Mouse (Mus musculus) ES-E14 (cell line): ENCODE measurements around the gene Ripor2. TPM values are rescaled to one million over a fixed set of nuclear protein-coding genes. Genes with fewer than 3 reads are reported as not detected.

Experiments used
- DNase-seq: peaks from one replicate; pipeline ENCODE4 v3.0.0-alpha.2; 2013; ENCODE audit warnings: low read depth, low spot score
- H3K27ac ChIP-seq: 2 replicates; pipeline ENCODE4 v1.5.1; 2012; ENCODE audit warnings: low read depth, mild to moderate bottlenecking, low read length, moderate library complexity, mixed read lengths; ENCODE audit not compliant: poor library complexity, insufficient read depth, severe bottlenecking
- H3K36me3 ChIP-seq: 2 replicates; pipeline ENCODE4 v1.6.1; 2012; ENCODE audit warnings: mild to moderate bottlenecking, low read length, moderate library complexity, mixed read lengths; ENCODE audit not compliant: control insufficient read depth, poor library complexity, insufficient read depth, severe bottlenecking
- H3K4me1 ChIP-seq, 2 experiments: fragments of 150-350 bp in 1 of 2; sonication (generic) in 1 of 2; 2 replicates each; pipeline ENCODE4 v1.6.1; 2012; ENCODE audit warnings: low read length in 2 of 2, mild to moderate bottlenecking in 1 of 2, mixed read lengths in 1 of 2; ENCODE audit not compliant: control insufficient read depth in 2 of 2, insufficient read depth in 2 of 2, poor library complexity in 1 of 2
- H3K4me3 ChIP-seq, 2 experiments: fragments of 150-350 bp in 1 of 2; sonication (generic) in 1 of 2; 2 replicates each; pipeline ENCODE4 v1.5.1; 2012; ENCODE audit warnings: low read length in 2 of 2, low read depth in 1 of 2, mild to moderate bottlenecking in 1 of 2, mixed read lengths in 1 of 2; ENCODE audit not compliant: insufficient read depth in 1 of 2, poor library complexity in 1 of 2, severe bottlenecking in 1 of 2
- H3K9ac ChIP-seq: 2 replicates; pipeline ENCODE4 v1.6.1; 2012; ENCODE audit warnings: low read depth, mild to moderate bottlenecking, low read length, mixed read lengths; ENCODE audit not compliant: poor library complexity, insufficient read depth, severe bottlenecking
- H3K9me3 ChIP-seq: fragments of 150-350 bp; sonication (generic); 2 replicates; pipeline ENCODE4 v1.6.1; 2012; ENCODE audit warnings: low read depth, mild to moderate bottlenecking, low read length; ENCODE audit not compliant: control insufficient read depth, insufficient read depth
- CHD2 ChIP-seq: IDR thresholded peaks from 2 replicates; pipeline ENCODE4 v1.6.1; 2014; ENCODE audit warnings: mild to moderate bottlenecking, low read depth, low read length, inconsistent platforms
- HCFC1 ChIP-seq: IDR thresholded peaks from 2 replicates; pipeline ENCODE4 v1.6.1; 2012; ENCODE audit warnings: low read length, inconsistent platforms, borderline replicate concordance; ENCODE audit not compliant: insufficient read depth
- MAFK ChIP-seq: IDR thresholded peaks from 2 replicates; pipeline ENCODE4 v1.6.1; 2014; ENCODE audit warnings: mild to moderate bottlenecking, low read depth, low read length, inconsistent platforms; ENCODE audit not compliant: insufficient read depth
- ZC3H11A ChIP-seq: IDR thresholded peaks from 2 replicates; pipeline ENCODE4 v1.6.1; 2012; ENCODE audit warnings: low read depth, mild to moderate bottlenecking, inconsistent platforms, low read length, borderline replicate concordance
- ZNF384 ChIP-seq: IDR thresholded peaks from 2 replicates; pipeline ENCODE4 v1.6.1; 2012; ENCODE audit warnings: low read depth, low read length, inconsistent platforms
- in situ Hi-C, 2 experiments: fragments of 600-800 bp; cut with MboI; formaldehyde crosslinking; loops; one replicate each; pipeline ENCODE4 v1.15.1; 2025; ENCODE audit warnings: low sequenced_read_pairs in 2 of 2, inconsistent platforms in 1 of 2; ENCODE audit not compliant: unreplicated experiment in 2 of 2
- total RNA-seq: library from RNA; depleted of rRNA; stranded (reverse); fragments of 300-350 nt; gene quantifications from 2 replicates; pipeline ENCODE4 v1.2.3, GENCODE M21; 2012

Ripor2 gene
- total RNA-seq, 1 experiment: 0.71 TPM

- no peak for TF ChIP-seq MAFK
- TF ChIP-seq HCFC1: no peak
- no peak for TF ChIP-seq ZC3H11A
- no peak for TF ChIP-seq CHD2
- TF ChIP-seq ZNF384: no peak
- Histone ChIP-seq H3K27ac (no peak overlapping the region), H3K9me3 (no peaks in the 10 kb centered on the region)
These were observed 56.6 kb downstream of the Ripor2 start for GRCm38 (mm10) chr13:24638371-24639214.

GRCm38 (mm10) chr13:24639215-24640165 is 57.5 kb downstream of the Ripor2 start:
- in situ Hi-C loops: no loop called here
- H3K27ac ChIP-seq: no peak overlapping the region
- TF ChIP-seq CHD2: no peak
- no peak for TF ChIP-seq MAFK
- TF ChIP-seq ZC3H11A: no peak
- TF ChIP-seq ZNF384: no peak
- no peak for TF ChIP-seq HCFC1
- no peak overlapping the region for H3K9ac ChIP-seq
- DNase-seq: no peak
- H3K9me3 ChIP-seq: no peaks in the 10 kb centered on the region
- peak overlapping the region; percentile 57 to 63 for H3K4me3 ChIP-seq
- H3K4me1 ChIP-seq: peaks cover 0 to 8% of the 10 kb centered on the region in 2 experiments; a peak in 2 of 4 replicates
- no peaks in the 10 kb centered on the region for H3K36me3 ChIP-seq

More at GRCm38 (mm10) chr13:24638371-24639214, 56.6 kb downstream of the Ripor2 start:
- in situ Hi-C loops: no loop called here
- Histone ChIP-seq H3K36me3 (no peaks in the 10 kb centered on the region), H3K4me3 (peak overlapping the region; percentile 57 to 63), H3K9ac (peak overlapping the region; percentile 8; the same call in 1 of the 2 replicates), H3K4me1 (peaks cover 0 to 8% of the 10 kb centered on the region in 2 experiments; a peak in 2 of 4 replicates)
- no peak for DNase-seq

- Histone ChIP-seq H3K4me1 (peaks cover 0 to 8% of the 10 kb centered on the region in 2 experiments; a peak in 2 of 4 replicates), H3K27ac (no peak overlapping the region), H3K4me3 (no peak overlapping the region), H3K9ac (no peak overlapping the region), H3K9me3 (no peaks in the 10 kb centered on the region), H3K36me3 (no peaks in the 10 kb centered on the region)
- in situ Hi-C loops: no loop called here
- TF ChIP-seq ZNF384 (no peak), MAFK (no peak), HCFC1 (no peak), CHD2 (no peak), ZC3H11A (no peak)
- DNase-seq: no peak
These were observed 58.2 kb downstream of the Ripor2 start for GRCm38 (mm10) chr13:24640166-24640560.

GRCm38 (mm10) chr13:24640836-24641385 is 58.9 kb downstream of the Ripor2 start:
- no peaks in the 10 kb centered on the region for H3K9me3 ChIP-seq
- no peak overlapping the region for H3K9ac ChIP-seq
- no peak overlapping the region for H3K27ac ChIP-seq
- peaks cover 0 to 8% of the 10 kb centered on the region in 2 experiments; a peak in 2 of 4 replicates for H3K4me1 ChIP-seq
- no peak for DNase-seq
- no peak overlapping the region for H3K4me3 ChIP-seq
- no peaks in the 10 kb centered on the region for H3K36me3 ChIP-seq
- in situ Hi-C loops: no loop called here
- TF ChIP-seq HCFC1: no peak
- no peak for TF ChIP-seq ZC3H11A
- TF ChIP-seq ZNF384: no peak
- no peak for TF ChIP-seq MAFK
- no peak for TF ChIP-seq CHD2
